Mouse (Mus musculus): ENCODE measurements around the gene Kdm4a. TPM values are rescaled to one million over a fixed set of nuclear protein-coding genes. Genes with fewer than 3 reads are reported as not detected.

Gene Kdm4a
- total RNA-seq, 2 experiments from 2014 or later = 61.5 to 66.3 TPM

GRCm38 (mm10) chr4:118157666-118158065 lies 22.2 kb downstream of the Kdm4a start:
- no peak for DNase-seq (ENCODE audit: low spot score in 2 of 2)

GRCm38 (mm10) chr4:118156559-118156958 lies 23.3 kb downstream of the Kdm4a start:
- DNase-seq (ENCODE audit: low spot score in 2 of 2) = no peak

GRCm38 (mm10) chr4:118154889-118155288 lies 25.0 kb downstream of the Kdm4a start:
- no peak for DNase-seq (ENCODE audit: low spot score in 2 of 2)

DNA sequence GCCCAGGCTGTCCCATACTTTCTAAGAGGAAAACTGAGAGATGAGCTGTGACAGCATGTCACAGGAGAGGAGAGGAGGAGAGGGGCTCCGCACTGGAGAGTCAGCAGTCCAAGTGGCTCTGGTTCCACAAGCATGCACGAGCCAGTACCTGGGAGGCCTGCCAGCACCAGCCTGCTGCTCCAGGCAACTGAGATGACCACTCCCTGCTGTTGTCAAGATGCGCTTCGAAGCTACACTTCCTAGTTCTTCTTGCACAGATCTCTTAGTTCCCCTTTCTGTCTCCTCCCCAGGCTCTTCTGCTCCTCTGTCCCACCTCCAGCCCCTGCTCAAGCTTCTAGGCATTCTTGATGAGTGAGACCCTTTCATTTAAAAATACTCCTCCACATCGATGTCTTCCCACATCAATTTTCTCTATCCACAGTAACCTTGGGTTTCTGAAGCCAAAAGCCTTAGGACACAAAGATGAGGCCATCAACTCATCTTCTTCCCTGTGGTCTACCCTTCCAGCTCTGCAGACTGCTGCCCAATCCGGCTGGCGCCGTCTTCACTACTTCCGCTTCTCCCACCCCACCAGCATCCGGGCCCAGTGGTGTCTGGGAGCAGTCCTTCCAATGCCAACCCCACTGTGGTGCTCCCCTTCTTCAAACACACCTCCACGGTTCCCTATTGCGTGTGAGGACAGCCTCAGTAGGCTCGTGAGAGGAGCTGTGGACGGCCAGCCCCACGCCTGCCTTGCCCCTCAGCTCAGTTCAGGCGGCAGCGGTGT lies 27.6 kb downstream of the Kdm4a start:
- DNase-seq (ENCODE audit: low spot score in 2 of 2) = no peak

DNA sequence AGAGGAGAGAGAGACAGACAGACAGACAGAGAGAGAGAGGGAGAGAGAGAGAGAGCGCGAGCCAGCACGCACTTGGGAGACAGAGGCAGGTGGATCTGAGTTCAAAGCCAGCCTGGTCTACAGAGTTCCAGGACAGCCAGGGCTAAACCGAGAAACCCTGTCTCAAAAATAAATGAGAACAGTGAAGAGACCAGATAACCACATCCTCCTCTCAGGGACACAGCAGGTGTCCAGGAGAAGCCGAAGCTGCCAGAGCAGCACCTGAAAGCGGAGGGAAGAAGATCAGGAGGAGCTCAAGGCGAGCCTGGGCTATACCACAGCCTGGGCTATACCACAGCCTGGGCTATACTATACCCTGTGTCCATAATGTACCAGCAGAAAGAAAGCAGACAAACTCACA lies 29.0 kb downstream of the Kdm4a start:
- no peak for DNase-seq (ENCODE audit: low spot score in 2 of 2)

DNA sequence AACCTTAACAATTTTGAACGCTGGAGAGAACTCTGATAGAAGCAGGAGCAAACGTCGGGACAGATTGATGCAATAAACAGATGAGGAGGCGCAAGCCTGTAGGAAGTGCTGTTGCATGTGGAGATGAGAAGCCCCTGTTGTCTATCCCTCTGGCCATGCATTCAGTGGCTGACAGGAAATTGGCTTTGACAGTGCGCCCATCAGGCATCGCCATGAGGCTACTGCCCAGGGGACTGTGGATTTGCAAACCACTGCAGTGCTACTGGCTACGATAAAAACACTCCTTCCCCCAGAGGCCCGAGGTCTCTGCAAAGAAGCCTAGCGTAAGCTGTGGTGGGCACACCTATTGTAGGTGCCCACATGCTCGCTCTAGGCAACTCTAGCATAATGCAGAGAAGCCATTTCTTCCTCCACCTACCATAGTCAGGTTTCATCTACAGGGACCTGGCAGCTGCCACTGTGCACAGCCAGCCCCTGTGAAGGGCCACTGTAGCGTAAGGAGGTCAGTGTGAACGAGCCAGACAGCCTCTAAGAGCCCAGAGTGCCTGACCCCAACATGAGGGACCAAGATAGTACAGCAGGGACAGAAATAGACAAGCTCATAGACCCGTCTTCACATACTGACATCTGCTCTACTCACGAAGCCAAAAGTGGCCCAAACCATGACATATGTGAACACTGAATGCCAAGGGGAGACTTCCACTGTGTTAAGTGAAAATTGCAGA lies 29.7 kb downstream of the Kdm4a start:
- DNase-seq (ENCODE audit: low spot score in 2 of 2) = no peak

- DNase-seq (ENCODE audit: low spot score in 2 of 2) = no peak
Observed at GRCm38 (mm10) chr4:118149055-118149576, 30.7 kb downstream of the Kdm4a start.

GRCm38 (mm10) chr4:118148317-118148687 lies 31.5 kb downstream of the Kdm4a start:
- no peak for DNase-seq (ENCODE audit: low spot score in 2 of 2)

- DNase-seq (ENCODE audit: low spot score in 2 of 2) = no peak
Observed at GRCm38 (mm10) chr4:118147547-118148316, 32.1 kb downstream of the Kdm4a start.

DNA sequence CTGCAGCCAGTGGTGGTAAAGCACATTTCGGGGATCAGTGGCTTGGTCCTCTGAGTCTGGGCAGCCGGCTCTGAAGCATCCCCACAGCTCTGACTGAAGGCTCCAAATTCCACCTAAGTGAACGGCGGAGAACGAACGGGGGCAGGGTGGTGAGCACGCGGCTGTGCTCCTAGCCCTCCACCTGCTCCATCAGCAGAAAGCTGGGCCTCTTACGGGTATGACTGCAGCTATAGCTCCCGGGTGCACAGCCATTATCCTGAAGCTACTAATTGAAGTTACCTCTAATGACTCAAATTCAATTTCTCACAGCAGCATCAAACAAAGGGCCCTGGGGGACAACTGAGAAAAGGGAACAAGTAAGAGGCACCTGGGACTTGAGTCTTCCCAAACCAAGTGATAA lies 32.8 kb downstream of the Kdm4a start:
- DNase-seq (ENCODE audit: low spot score in 2 of 2) = no peak

DNA sequence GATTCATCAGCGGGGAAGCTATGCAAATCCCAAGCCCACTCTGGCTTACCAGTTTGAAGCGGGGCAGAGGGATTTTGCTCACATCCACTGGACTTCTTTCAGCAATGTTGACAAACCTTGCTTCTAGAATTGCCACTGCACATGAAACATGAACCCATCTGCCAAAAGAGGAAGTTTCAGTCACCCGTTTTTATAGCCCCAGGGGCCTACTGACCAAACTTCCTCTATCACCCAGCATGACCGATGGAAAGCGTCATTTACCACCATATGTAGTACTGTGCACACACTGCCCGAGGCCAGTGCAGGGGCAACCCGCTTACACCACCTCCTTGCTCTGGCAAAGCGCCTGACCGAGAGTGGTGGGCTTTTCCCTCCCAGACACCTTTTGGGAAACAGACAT lies 35.5 kb downstream of the Kdm4a start:
- DNase-seq (ENCODE audit: low spot score in 2 of 2) = no peak

- DNase-seq (ENCODE audit: low spot score in 2 of 2) = no peak
Observed at GRCm38 (mm10) chr4:118143679-118144078, 36.2 kb downstream of the Kdm4a start.

- DNase-seq (ENCODE audit: low spot score in 2 of 2) = no peak
Observed at GRCm38 (mm10) chr4:118141511-118141910, 38.3 kb downstream of the Kdm4a start.

- DNase-seq (ENCODE audit: low spot score in 2 of 2) = peak; percentile 37 to 42
Observed at GRCm38 (mm10) chr4:118138891-118139290, 41.0 kb downstream of the Kdm4a start.

DNA sequence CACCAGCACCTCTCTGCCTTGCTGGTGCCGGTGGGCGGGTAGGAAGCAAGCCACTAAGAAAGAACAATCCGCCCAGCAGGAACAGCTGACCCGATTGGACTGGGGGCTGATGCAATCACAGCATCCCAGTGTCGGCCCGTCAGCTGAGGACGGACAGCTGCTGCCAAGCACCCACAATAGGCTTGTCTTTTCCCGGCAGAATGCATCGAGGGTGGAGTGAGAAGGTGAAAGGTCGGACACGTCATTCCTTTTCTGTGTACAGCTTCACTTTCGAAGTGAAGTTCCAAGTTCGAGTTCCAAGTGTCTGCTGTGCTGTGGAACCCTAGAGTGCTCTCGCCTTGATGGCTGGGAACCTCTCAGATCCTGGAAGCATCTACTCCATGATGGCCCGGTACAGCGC lies 42.0 kb downstream of the Kdm4a start:
- DNase-seq (ENCODE audit: low spot score in 2 of 2) = no peak

DNA sequence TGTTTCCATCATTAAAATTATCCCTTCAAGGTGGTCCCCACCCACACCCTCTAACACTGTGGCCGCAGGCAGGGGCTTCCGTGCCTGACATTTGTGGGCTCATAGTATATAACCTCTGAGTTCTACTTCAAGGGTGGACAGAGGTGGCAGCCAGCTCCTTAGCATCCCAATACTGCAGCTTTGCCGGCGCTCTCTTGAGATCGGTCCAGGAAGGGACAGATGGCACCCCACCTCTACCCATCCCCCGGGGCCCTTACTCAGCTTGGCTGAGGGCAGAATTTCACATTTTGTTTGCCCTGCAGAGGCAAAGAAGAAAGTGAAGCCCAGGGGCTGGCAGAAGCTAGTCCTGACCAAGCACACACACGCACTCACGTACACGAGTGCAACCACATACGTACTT lies 42.5 kb downstream of the Kdm4a start:
- no peak for DNase-seq (ENCODE audit: low spot score in 2 of 2)

DNA sequence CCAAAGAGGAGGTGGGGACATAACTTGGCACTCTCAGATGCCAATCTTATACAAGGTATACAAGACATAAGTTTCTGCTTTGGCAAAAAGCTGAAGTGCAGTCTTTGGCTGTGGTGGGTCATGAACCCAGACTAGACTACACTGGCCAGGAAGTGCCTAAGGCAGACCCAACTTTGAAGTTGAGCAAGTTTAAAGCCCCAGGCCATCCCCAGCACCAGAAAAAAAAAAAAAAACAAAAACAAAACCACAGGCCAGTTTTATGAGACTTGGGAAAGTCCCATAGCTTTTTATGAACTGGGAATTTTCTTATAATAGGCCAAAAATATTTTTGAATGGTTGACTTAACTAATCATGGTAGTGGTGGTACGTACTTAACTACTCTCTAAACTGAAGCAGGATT lies 44.4 kb downstream of the Kdm4a start:
- DNase-seq (ENCODE audit: low spot score in 2 of 2) = no peak

DNA sequence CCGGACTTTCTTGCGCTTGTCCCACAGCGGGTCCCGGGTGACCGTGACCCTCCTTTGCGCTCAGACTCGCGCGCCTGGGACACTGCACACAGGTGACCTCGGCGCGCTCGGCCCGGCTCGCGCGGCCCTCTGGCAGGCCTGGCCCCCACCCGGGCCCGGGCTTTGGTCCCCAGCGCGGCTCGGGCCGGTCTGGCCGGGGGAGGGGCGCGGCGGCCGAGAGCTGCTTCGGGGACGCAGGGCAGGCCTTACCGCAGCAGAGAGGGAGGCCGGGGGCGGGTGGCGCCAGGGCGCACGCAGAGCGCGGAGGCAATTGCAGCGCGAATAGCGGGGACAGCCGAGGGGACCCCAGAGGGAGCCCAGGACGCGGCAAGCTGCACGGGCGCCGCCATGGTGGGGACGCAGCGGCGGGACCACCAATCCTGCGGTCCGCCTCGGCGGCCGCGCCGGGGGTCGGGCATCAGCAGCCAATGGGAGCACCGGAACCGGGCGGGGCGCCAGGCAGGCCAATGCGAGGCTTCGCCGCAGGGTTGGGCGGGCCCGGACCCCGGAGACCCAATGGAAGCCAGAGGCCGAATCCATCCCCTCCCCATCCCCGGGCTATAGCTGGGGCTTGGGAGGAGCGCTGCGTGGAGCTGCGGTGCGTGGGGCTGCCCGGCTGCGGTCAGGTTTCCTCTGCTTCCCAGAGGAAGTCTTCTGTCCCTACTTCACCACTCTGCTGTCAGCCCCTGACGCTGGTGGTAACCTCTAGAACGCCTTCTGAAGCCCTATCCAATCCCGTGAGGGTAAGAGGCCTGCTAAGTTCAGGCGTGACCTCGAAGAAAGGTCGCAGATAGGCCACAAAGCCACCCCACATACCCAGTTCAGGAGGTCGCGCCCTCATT lies 45.1 kb downstream of the Kdm4a start, which contains the start of gene St3gal3:
Gene St3gal3, minus strand, starts transcription at position 430 of the 881 bp plus-strand sequence.
- DNase-seq (ENCODE audit: low spot score in 2 of 2) = peak; percentile 95

DNA sequence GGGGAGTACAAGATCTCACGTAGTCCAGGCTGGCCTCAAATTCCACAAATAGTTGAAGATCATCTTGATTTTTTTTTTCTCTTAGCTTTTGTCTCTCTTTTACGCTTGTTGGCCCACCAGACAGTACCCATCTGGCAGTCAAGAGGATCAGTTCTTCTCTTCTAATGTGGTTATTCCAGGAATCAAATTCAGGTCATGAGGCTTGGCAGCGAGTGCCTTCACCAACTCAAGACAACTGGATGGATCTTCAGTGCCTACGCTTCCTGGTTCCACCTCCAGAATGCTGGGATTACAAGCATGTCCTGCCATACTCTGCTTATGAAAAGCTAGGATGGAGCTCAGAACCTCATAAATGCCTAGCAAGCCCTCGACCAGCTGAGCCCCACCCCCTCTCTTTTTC lies 48.5 kb downstream of the Kdm4a start:
- DNase-seq (ENCODE audit: low spot score in 2 of 2) = no peak

DNA sequence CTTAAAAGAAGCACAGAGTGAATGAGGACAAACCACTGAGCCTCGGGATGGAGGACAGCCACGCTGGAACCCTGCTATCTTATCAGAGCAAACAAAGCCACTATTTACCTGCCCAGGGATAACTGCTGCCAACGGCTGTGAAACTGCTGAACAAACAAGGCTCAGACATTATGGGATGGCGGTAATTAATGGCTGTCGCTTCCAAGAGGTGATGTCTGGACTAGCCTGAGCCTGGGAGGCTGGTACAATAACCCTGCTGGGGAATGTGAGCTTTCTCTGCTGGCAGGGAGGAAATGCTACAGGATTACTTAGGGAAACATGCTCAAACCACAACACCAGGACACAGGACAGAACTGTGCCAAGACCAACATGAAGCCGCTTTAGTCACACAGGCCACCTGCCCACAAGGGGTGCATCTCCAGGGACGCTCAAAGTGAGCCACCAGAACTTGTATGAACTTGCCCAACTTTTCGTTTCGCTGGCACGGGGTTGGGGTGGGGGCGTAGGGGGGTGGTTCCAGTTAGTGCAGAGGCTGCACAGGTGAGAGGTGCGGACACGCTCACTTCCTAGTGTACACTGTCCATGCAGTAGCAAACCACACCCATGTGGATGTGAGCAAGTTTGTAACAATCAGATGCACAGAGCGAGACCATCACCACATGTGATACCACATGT lies 56.7 kb downstream of the Kdm4a start:
- no peak for DNase-seq (ENCODE audit: low spot score in 2 of 2)
